Mouse (Mus musculus): ENCODE measurements around the gene Samd5.

DNA sequence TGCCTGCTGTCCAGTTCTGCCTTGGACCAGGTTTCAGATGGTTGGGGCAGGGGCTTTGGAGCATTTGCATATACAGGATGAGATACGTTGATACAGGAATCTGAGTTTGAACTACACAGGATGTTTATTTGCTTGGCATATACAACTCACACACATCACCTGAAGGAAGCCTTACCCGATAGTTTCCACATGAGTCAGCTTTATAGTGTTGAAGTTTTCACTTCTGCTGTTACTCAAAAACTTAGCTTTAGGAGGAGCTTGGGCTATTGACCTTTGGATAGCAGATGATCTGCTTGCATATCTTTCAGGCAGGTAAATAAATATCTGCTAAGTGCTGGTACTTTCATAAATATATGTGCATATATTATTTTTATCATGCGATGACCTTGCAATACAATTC, 28.6 kb downstream of the Samd5 start:
- TF ChIP-seq CTCF (IDR thresholded peaks at IDR 0.05; ENCODE audit: control insufficient read depth, insufficient read depth, insufficient replicate concordance, low read depth, low read length) (no peak), POLR2A (IDR thresholded peaks at IDR 0.05; ENCODE audit: control insufficient read depth, low read depth, low read length) (no peak)

All from testis, adult 2 months (tissue).